Mouse (Mus musculus) cerebellum, adult (tissue): ENCODE results near the gene Chrdl2.
"Not testable (repeated sequence)": the region's sequence is repeated elsewhere in the genome, so short reads cannot be mapped to it uniquely, and the experiment has no call there.

Experiments used
- ATAC-seq: cut with Nextera tagmentation; 2 replicates; pipeline ENCODE4 v1.9.2; 2017; ENCODE audit warnings: mild to moderate bottlenecking, moderate library complexity, mixed read lengths; ENCODE audit not compliant: insufficient number of reproducible peaks, low FRiP score, low TSS enrichment

Gene Chrdl2

DNA sequence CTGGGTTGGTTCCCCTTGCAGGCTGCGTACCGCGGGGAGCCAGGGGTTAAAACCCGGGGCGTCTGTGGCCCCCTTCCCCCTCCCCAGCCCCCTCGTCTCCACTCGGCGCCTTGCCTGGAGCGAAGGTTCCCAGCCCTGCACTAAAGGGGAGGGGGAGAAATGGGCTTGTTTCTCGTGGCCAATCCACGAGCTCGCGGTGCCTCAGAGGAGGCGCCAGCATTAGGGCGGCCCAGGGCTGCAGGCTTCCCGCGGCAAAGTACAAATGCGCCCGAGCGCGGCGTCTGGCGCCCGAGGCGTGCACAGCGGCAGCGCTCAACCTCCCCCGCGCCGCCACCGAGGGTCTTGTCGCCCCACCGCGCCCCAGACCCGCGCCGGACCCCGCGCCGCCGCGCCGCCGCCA is at the start of gene Chrdl2:
Gene Chrdl2 (plus strand): TSS at position 383 of the 400 bp plus-strand sequence.
- no peak for ATAC-seq

DNA sequence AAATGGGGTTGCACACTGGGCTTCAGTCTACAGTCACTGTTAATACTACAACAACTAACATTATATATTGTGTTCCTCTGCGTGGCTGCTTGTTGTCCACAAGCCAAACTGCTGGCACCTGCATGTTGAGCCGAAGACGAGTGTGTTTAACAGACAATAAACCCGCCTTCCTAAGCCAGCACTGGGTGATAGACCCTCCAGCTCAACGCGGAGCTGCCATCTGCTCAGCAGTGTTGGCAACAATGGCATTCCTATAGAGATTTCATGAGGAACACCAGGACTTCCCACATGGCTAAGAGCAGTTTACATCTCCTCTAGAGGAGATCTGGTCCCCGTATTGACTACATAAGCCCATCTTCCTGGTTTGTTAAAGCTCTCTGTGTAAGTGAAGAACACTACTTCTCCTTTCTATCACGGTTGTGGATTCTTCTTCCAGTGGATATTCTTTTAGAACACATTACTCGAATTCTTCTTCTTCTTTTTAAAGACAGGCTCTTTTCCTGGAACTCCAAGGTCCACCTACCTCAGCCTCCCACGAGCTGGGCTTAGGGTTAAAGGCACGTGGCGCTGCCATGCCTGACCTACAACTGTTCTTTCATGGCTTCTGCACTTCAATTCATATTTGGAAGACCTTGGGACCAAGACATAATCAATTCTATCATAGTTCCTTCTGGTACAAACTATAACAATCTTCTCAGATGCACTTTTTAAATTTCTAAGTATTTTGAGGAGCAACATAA is 48.6 kb upstream of the Chrdl2 start:
- no peak for ATAC-seq

DNA sequence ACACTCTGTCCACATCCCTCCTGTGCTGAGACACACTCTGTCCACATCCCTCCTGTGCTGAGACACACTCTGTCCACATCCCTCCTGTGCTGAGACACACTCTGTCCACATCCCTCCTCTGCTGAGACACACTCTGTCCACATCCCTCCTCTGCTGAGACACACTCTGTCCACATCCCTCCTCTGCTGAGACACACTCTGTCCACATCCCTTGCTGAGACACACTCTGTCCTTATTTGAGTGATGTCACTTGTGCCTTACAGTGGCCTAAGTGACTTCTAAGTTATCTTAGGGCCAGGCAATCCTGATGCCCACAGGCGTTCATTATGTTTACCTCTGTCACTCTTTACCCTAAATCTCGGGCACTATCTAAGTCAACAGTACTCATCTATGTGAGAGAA is 45.4 kb upstream of the Chrdl2 start:
- ATAC-seq: not testable (repeated sequence)

- no peak for ATAC-seq
These were observed 44.5 kb upstream of the Chrdl2 start for GRCm38 (mm10) chr7:99961518-99961917.

DNA sequence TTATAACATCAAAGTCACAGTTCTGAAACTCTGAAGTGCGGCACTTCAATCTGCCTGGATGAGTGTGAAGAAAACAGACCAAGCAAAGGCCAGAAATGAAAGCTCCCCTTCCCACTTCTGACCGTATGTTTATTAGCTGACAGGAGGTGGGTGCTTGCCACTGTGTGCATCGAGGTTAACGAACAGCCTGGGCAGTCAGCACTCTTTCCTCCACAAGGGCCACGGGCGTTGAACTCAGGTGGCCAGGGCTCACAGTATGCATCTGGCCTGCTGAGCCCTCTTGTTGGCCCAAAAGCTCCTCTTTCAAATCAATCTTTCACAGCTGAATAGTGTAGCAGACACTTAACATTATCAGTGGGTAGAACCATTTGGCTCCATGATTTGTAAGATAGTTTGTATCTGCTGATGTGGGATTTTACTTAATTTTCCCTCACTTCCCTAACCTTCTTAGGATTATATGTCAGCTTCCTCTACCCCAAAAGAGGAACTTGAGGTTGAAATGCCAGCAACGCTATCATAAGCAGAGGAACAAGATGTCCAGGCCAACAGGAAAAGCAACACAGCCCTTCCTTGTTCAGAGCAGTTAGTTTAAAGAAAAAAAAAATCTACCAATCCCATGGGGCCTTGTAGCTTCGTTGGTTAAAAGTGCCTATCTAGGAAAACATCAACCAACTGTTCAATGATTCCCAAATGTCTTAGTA is 43.3 kb upstream of the Chrdl2 start:
- ATAC-seq: no peak

DNA sequence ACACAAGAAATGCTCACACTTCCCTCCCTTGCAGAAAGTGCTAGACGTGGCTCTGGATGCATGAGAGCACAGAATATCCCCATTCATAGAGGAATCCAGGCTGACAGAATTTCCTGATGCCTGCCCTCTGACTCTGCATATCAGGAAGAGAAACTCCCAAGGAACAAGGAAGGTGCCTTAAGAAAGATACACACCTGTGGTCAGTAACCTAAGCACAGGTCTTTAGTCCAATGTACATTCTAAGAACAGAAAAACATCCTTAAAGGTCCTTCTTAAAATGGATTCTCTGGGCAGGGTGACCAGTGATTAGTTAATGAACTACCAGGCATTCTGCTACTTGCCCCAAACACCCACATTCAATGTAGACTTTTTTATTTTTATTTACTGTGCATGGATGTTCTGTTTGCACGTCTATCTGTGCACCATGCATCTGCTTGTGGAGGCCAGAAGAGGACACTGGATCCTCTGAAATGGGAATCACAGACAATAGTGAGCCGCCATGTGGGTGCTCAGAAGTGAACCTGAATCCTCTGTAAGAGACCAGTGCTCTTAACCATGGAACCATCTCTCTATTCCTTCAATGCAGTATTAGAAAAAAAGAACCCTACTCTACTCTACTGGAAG is 42.6 kb upstream of the Chrdl2 start:
- ATAC-seq: no peak

- 0 out of 2 replicates have a peak, but pooled peaks have one; percentile 33 for ATAC-seq
These were observed 40.7 kb upstream of the Chrdl2 start for GRCm38 (mm10) chr7:99965020-99965841.

- ATAC-seq: no peak
These were observed 39.8 kb upstream of the Chrdl2 start for GRCm38 (mm10) chr7:99966011-99966721.

DNA sequence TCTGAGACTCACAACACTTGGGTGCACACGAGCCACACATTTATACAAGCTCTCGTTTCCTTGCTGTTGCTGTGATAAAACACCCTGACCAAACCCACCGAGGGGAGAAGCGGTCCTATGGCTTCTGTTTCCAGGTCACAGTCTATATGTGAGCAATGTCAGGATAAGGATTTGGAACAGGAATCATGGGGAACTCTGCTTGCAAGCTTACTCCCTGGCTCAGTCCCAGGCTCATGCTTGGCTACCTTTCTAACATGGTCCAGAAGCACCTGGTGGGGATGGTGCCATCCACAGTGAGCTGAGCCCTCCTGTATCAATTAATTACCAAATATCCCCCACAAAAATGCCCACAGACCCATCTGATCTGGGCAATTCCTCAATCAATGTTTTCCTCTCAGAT is 36.8 kb upstream of the Chrdl2 start:
- no peak for ATAC-seq

- no peak for ATAC-seq
These were observed 34.0 kb upstream of the Chrdl2 start for GRCm38 (mm10) chr7:99971926-99972325.

DNA sequence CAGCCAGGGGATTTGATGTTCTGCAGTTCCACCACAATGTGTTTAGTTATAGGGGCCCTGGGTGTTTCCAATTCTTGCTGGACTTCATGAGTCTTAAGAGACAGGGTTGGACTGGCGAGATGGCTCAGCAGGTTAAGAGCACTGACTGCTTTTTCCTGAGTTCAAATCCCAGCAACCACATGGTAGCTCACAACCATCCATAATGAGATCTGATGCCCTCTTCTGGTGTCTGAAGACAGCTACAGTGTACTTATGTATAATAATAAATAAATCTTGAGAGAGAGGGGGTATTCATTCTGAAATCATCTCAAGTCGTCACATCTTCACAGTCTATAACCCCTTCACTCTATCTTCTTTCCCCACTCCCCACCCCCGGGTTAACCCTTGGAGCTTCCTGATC is 33.1 kb upstream of the Chrdl2 start:
- not testable (repeated sequence) for ATAC-seq

DNA sequence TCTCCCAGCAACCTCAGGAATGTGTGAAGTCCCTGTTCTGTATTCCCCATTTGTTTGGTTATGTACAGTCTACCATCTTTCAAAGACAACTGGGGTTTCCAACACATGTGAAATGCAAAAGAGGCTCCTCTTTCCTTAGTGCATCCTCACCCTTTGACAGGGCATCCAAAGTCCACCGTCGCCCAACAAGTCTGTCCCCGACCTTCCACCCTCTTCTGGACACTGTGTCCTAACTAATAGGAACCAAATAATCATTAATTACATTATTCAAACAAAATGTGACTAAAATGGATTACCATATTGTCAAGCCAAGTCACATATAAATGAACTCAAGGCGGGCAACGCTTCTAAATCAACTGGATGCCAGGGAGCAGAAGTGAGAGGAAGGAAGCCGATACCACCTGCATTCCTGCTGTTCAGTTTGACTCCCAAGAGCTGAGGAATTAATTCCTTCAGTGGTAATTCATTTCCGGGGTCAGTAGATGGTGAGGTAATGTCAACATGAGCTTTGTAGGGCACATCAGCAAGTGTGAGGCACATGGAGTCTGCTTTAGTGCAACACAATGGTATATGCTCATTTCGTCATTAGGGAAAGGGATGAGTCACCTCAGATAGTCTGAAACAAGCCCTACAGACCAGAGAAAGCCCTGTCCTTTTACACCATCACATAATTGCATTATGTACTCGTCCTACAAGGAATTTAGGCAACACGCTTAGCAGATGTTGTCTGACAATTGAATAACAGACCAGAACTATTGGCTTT is 31.6 kb upstream of the Chrdl2 start:
- ATAC-seq: no peak

- ATAC-seq: no peak
These were observed 30.0 kb upstream of the Chrdl2 start for GRCm38 (mm10) chr7:99975819-99976575.

GRCm38 (mm10) chr7:99978041-99978440 is 27.9 kb upstream of the Chrdl2 start:
- ATAC-seq: no peak

- ATAC-seq: no peak
These were observed 26.9 kb upstream of the Chrdl2 start for GRCm38 (mm10) chr7:99979081-99979480.

DNA sequence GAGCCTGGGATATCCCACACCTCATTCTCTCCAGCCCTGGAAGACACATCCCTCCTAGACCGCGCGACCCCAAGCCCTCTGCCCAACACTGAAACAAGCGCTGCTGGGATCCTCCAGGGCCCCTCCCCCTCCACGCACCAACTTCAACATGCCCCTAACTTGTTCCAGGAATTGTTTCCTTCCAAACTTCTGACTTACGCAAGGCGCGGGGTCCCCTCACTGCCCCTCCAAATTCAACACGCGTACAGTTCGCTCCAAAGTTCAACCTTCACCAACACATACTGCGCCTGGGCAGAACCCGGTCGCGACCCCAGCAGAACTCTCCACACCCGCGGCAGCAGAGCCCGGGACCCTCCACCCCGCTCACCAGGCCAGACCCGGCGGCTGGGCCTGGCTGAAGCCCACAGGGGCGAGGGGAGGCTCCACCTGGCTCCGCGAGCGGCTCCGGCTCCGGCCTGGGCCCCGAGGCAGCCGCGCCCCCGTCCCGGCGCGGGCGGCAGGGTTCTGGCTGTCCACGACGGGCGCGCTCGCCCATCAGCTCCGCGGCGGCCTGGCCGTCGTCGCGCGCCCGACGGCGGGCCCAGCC is 26.3 kb upstream of the Chrdl2 start:
- peak; percentile 16; the same call in 1 of the 2 replicates for ATAC-seq

DNA sequence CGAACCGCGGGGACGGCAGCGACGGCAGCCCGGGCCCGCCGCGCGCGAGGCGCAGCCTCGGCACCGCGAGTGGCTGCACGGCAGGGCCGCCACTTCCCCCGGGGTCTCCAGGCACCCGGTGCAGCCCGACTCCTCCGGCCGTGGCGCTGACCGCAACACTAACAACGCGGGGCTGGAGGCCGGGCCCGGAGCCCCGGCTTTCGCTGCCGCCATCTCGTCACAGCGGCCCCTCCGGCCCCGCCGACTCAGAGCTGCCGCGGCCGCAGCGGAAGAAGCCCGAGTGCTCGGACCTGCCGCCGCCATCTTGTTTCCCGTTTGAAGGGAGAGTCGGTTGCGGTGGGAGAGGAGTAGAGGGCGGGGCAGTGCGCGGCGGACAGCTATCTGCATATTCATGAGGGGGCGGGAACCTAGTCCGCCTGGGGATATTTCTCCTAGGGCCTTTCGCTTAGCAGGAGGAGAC is 25.8 kb upstream of the Chrdl2 start, which contains the start of gene Rnf169:
Gene Rnf169 (minus strand): TSS at position 317 of the 460 bp plus-strand sequence.
- ATAC-seq: peak; percentile 96

- ATAC-seq: no peak
These were observed 24.7 kb upstream of the Chrdl2 start for GRCm38 (mm10) chr7:99981311-99981710.
